Mouse (Mus musculus) adrenal gland, postnatal 4 days (tissue): ENCODE measurements at regions not wholly inside any gene's neighbourhood (a gene's known extent, or its start where the extent isn't known, plus 50 kb on each side); places are given as distances from the start of the nearest gene placed in this dataset.

ENCODE experiments used
- DNase-seq, 2 experiments: peaks; one replicate each; pipeline ENCODE4 v3.0.0; 2021 to 2022; ENCODE audit warnings: low spot score in 2 of 2, mixed read lengths in 2 of 2

DNA sequence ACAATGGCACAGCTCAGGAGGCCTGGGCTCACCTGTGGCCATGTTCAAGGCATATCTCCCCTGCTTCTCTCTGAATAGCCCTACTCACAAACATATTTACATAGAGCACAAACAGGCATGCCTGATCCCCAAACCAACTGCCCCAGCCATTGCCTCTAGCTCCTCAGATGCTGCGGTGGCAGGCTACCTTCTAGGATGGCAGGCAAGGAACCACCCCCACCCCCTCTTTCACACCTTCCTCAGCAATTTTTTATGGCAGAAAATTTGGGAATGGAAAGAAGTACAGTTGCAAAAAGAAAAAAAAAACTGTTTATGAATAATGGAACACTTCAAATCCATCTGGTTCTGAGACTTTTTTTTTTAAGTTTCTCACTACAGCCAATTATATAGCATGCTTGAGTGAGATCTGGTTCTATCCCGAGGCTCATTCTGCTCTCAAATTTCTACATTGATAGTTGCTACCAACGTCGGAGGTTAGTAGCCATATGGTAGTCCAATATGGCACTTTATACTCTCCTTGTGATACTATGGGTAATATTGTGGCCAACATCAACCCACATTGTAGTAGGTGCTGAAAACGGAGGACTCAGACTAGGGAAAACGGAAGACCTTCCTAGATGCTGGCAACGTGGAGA, 136.8 kb upstream of the Gm10295 start:
- no peak for DNase-seq

GRCm38 (mm10) chr7:71475383-71475782, 124.1 kb upstream of the Gm10295 start:
- no peak for DNase-seq

GRCm38 (mm10) chr7:71472384-71473141, 121.3 kb upstream of the Gm10295 start:
- DNase-seq, result no peak

GRCm38 (mm10) chr7:71471658-71472383, 120.5 kb upstream of the Gm10295 start:
- no peak for DNase-seq

GRCm38 (mm10) chr7:71471319-71471657, 120.0 kb upstream of the Gm10295 start:
- no peak for DNase-seq

DNA sequence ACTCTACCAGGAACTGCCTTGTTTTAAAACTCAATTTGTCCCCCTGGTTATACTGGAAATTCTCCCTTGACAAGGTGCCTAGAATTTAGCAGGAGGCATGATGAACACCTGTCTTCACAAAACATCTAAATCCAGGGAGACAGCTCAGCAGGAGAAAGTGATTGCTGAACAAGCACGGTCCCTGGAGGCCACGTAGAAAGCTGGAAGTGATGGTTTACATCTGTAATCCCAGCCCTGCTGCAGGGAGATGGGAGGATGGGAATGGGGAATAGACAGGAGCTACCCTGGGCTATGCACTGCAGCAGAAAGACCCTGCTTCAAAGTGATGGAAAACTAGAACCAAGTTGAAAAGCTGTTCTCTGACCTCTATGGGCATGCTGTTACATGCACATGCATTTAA, 119.1 kb upstream of the Gm10295 start:
- DNase-seq, result no peak

GRCm38 (mm10) chr7:71469951-71470350, 118.7 kb upstream of the Gm10295 start:
- no peak for DNase-seq

- no peak for DNase-seq
These were observed 116.3 kb upstream of the Gm10295 start for GRCm38 (mm10) chr7:71467436-71468127.

DNA sequence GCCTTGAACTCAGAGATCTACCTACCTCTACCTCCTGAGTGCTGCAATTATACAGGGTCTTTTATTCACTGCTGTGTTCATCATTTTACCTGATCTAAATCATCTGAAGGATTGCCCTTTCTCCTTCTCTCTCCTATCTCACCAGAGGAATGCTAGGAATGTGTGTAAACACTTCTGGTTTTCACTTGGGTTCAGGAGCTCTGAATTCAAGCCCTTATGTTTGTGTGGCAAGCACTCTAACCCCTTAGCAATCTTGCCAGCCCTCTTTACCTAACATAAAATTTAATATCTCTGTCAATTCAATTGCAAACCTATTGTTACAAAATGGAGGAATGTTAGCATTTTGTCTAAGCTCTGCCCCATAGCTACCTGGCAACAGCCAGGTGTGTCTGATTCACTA, 112.8 kb upstream of the Gm10295 start:
- DNase-seq, result no peak

GRCm38 (mm10) chr7:71463565-71463964, 112.3 kb upstream of the Gm10295 start:
- no peak for DNase-seq

GRCm38 (mm10) chr7:71459805-71460204, 108.5 kb upstream of the Gm10295 start:
- no peak for DNase-seq

GRCm38 (mm10) chr7:71458104-71458754, 106.9 kb upstream of the Gm10295 start:
- DNase-seq, result no peak

DNA sequence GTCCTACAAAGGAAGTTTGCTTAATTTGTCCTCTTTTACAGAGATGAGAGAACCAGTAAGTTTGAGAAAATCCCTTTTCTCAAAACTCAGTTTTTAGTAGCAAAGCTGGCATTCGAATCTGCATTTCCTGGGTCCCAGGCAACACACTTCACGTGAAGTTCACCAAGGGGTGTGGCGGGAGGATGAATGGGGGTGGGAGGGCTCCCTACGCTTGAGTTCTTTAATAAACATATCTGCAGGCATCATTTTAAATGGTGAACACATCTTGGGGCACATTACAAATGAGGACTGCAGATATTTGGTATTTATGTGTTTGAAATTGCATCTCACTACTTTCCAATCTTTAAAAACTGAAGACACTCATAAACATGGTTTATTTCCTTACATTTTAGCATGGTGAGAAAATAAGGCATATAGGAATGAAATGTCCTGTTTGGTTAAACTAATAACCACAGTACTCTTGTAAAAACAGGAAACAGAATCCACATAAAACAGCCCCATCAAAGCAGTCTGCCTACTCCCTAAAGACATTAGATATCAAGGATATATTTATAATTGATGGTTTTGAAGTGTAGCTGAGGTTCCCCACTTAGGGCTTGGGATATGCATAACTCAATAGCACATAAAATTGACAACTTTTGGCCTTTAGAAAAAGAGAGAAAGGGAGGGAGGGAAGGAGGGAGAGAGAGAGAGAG, 106.3 kb upstream of the Gm10295 start:
- no peak for DNase-seq

DNA sequence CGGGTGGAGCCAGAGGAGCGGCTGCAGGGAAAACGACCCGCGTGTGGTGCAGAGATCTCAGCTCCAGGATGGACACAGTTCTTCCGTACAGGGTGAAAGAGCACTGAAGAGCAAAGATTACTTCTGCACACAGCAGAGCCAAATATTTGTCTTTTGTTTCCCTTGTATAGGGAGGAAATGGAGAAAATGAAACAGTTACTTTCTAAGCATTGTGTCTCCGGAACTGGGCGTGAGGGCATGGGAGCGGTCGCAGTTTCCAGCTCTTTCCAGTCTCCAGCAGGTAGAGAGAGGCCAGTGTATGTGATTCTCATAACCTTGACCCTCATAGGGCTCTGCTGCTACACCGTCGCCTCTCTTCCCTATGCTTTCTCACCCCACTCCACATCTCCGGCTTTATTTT, 105.1 kb upstream of the Gm10295 start:
- no peak for DNase-seq

- no peak for DNase-seq
These were observed 89.3 kb upstream of the Gm10295 start for GRCm38 (mm10) chr7:71440330-71441240.

DNA sequence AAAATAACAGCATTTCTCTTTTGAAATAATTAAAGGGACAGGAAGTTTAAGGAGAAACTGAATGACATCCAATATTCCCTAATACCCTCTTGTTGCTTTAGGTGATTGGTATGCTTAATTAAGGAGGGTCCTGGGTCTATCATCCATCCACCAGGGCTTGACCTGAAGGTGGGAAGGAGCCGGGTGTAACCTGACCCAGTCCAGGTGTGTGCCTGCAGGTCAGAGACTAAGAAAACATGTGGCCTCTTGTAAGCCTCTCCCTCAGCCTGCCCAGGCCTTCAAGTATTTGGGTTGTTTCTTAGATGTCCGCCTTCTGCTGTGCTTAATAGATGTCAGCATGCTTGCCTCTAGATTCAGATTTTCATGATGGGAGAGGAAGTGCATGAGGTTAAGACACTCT, 74.7 kb upstream of the Gm10295 start:
- DNase-seq, result no peak

DNA sequence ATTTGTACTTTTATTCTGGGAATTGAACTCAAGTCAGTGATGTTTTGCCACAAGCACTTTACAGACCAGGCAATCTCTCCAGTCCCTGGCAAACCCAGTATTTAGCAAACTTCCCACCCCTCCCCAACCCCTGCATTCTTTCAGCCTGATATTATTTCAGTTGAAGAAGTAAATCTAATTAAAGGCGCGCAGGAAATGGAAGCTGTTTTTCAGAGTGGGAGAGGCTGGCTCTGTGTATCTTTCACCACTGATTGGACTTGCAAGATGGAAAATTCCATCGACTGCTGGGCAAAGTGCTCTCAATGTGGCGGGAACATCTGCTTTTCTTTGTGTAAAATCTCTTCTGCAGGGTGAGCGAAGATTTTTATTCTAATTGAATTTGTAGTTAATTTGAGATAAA, 68.0 kb upstream of the Gm10295 start:
- no peak for DNase-seq

GRCm38 (mm10) chr7:71418856-71419255, 67.6 kb upstream of the Gm10295 start:
- no peak for DNase-seq

DNA sequence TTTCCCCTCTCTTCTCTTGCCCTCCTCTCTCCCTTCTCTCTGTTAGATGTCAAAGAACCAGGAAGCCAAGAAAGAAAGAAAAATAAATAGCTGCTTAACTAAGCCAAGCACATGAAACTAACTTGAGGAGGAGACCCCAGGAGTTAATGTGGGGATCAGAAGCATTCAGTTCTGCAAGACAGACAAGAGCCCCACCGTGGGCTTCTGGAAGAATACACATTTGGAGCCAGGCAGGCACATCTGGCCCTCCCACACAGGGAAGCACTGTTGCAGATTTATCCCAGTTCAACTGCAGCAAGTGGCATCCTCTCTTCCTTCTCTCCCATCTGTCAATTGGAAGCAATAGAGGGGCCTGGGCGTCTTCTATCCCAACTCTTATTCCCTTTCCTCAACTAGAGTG, 63.5 kb upstream of the Gm10295 start:
- DNase-seq, result no peak

DNA sequence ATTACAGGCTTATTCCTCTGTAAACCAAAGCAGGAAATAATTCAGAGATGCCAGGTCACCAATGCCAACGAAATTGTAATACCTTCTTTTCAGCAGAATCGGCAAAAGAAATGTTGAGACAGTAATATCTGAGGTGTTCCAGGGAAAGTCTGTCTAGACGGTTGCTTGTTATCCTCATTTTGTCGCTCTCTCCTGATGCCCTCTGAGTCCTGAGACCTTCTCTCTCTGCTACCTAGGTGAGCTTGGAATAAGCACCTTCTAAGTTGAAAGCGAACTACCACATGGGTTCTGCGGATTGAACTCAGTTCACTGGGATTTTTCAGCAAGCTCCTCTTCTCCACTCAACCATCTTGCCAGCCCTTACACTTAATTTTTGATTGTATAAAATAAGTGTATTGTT, 61.8 kb upstream of the Gm10295 start:
- no peak for DNase-seq
